Mouse (Mus musculus): ENCODE results near the gene Chd9.

The Chd9 gene

GRCm38 (mm10) chr8:90982087-90982486 is 153.9 kb downstream of the Chd9 start:
- no peak for DNase-seq

DNA sequence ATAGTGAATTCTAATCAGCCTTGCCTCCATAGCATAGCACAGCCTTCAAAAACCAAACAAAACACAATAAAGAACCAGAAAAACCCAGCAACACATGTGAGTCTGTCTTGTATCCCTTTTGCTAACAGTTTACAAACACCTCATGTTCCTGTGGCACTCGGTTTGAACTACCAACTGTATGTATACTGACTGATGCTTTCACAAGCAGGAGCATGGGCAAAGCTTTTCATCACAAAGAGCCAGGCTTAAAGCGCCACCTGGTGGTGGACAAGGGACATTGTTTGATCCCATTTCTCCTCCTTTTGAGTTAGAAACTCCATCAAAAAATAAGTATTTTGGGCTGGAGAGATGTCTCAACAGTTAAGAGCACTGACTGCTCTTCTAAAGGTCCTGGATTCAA is 191.6 kb downstream of the Chd9 start:
- DNase-seq = peak; percentile 66

DNA sequence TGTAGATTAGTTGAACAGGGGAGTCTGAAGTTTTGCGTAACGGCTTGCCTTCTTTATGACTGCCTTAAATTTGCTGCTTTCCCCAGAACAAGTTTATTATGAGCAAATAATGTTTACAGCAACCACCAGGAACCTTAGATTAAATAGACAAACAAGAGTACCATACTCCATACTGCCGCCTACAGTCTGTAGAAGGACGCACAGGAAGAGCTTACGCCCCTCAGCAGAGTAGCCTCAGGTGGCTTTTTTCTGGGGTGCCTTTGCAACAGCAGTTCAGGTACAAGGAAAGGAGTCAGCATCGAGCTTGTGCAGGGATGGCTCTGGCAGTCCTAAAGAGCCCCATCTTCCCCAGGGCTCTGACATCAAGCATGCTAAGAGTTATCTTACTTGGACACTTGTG is 206.3 kb downstream of the Chd9 start:
- no peak for DNase-seq

DNA sequence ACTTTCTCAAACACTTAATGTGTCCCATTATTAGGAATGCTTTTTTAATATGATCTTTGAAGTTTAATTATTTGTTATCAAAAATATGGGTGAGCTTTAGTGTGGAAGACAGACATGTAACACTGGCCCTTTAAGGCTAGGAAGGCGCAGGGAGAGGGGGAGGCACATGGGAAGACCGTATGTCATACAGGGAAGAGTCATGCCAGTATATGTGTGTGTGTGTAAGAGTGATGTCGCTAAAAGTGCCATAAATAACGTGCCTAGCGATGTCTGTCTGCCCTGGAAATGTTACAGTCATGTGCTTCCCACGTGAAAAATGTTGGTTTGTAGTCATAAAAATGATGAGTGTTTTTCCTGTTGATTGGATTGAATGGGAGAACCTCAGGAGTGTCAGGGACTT is 208.8 kb downstream of the Chd9 start:
- no peak for DNase-seq

GRCm38 (mm10) chr8:91038637-91039036 is 210.5 kb downstream of the Chd9 start:
- no peak for DNase-seq

GRCm38 (mm10) chr8:91046370-91046769 is 218.2 kb downstream of the Chd9 start:
- DNase-seq = no peak

GRCm38 (mm10) chr8:91051037-91051436 is 222.9 kb downstream of the Chd9 start:
- DNase-seq = peak; percentile 87

DNA sequence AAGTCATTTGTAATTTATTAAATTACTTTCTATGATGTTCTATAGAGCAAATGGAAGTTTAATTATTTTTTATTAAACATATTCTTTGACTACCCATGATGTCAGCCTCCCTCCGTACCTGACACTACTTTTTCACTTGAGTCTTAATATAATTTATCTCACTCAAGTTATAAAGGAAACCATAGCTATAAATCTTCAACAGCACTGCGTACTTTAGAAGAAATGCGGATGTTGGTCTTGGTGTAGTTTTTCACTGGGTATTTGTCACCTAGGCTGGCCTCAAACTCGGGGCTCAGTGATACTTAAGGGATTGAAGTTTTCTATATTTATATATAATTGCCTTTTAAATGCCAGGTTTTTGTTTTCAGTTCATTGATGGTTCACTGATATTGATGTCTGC is 226.3 kb downstream of the Chd9 start:
- DNase-seq = no peak

GRCm38 (mm10) chr8:91056848-91057247 is 228.7 kb downstream of the Chd9 start:
- no peak for DNase-seq

DNA sequence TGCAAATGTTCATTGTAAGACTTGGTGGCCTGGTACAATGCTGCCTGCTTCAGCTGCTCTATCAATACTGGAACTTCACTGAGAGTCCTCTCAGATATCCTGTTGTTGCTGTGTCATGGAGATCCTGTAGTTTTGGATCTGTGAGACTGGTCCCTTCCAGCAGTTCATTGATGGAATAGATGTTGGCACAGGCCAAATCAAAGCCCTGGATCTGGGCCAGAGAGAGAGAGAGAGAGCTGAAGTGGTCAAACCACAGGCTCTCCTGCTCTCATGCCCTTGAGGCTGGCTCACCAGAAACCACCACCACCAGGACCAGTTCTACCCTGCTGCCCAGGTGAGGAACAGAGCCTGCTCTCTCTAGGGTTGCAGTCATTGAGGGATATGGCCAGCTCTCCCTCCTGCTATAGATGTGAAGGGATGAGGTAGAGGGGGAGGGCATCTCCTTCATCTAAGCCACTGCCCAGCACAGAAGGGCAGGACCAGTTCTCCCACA is 231.0 kb downstream of the Chd9 start:
- no peak for DNase-seq

DNA sequence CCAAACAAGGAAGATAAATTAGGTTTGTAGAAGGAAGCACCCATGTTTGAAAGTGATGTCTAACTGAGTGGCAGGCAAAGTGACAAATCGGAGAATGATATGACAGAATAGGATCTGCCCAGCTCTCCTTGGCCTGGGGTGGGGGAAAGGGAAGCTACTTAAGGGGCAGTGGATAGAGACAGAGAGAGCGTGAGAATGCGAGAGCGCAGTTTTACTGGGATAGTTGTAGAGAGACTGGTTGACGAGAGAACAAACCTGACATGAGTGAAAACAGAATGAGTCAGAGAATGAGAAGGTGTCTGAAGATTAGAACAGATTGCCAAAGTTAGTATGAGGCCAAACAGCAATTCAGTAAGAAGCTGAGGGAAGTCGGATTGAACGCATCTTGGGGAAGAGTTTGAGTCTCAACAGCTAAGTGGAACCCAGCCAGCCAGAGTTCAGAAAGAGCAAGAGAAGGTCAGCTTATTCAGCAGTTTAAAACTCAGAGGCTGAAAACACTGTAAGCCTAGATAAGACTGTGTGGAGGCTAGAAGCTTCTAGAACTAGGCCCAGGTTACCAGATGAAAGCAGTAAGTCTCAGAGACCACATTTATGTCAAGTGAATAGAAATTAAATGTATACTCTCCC is 231.8 kb downstream of the Chd9 start:
- DNase-seq = no peak

- no peak for DNase-seq
Observed at GRCm38 (mm10) chr8:91060555-91061471, 232.7 kb downstream of the Chd9 start.

GRCm38 (mm10) chr8:91065179-91065578 is 237.0 kb downstream of the Chd9 start:
- no peak for DNase-seq

DNA sequence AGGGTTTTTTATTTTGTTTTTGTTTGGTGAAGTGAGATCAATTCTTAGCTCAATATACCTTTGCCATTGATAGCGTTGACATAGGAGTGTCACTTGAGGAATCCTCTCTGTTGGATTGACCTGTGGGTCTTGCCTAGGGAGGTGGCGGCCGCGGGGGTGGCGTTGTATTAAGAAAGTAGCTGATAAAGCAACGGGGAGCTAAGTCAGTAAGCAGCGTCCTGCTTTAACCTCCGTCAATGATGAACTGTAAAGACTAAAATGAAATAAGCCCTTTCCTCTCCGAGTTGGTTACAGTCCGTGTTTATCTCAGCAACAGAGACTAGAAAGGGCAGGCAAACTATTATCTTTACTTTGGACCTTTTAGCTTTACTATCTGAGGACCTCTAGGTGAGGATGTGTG is 241.3 kb downstream of the Chd9 start:
- no peak for DNase-seq

DNA sequence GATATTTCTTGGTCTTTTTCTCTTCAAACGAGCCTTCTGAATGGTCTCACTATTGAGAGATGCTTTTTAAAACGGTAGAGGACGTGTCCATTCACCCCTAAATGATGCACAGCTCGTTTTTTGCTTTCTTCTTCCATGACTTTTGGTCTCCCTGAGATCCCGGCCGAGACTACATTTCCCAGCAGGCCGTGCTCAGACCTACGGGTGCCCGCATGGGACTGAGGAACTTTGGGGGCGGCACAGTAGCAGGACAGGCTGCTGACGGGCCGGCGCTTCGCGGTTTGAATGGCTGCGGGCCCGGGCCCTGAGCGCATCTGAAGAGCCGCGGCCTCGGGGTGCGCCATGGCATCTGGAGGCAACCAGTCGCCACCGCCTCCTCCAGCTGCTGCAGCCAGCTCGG is 241.7 kb downstream of the Chd9 start, which contains the start of gene Rbl2:
Rbl2 (plus strand) TSS at position 224 of the 400 bp plus-strand sequence.
- peak; percentile 92 for DNase-seq

- DNase-seq = peak; percentile 46
Observed at GRCm38 (mm10) chr8:91070275-91070859, 242.2 kb downstream of the Chd9 start.

GRCm38 (mm10) chr8:91077077-91077867 is 249.1 kb downstream of the Chd9 start:
- no peak for DNase-seq

DNA sequence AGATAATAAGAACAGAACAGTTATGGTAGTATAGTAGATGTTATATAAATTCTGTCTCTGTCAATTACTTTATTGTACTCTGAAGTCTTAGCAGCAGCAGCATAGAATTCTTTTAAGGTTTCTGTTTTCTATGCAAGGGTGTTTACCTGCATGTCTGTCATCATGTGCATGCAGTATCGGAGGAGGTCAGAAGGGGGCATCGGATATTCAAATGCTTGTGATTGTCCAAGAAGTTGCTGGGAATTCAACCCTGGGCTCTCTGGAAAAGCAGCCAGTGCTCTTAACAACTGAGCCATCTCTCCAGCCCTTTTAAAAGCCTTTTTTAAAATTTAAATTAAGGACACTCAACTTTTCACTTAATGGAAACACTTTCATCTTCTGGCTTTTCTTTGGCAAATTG is 251.5 kb downstream of the Chd9 start:
- DNase-seq = no peak

GRCm38 (mm10) chr8:91081911-91082310 is 253.8 kb downstream of the Chd9 start:
- no peak for DNase-seq

GRCm38 (mm10) chr8:91082428-91082827 is 254.3 kb downstream of the Chd9 start:
- DNase-seq = no peak

DNA sequence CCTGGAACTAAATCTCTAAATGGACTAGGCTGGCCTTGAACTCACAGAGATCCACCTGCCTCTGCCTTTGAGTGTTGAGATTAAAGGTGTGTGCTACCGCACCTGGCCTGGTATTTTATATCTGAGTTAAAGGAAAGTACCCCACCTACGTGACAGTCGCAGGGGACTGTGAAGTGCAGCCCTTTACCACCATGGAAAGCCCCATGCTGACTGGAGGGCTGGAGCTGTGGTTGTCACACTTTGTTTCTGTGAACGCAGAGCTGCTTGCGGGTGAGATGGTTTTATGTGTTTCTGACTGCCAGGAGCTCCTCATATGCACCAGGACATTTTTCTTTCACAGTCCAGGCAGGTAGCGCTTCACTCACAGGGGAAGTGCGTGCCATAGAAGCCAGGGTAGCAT is 260.3 kb downstream of the Chd9 start:
- DNase-seq = no peak

- DNase-seq = no peak
Observed at GRCm38 (mm10) chr8:91089601-91090000, 261.4 kb downstream of the Chd9 start.

DNA sequence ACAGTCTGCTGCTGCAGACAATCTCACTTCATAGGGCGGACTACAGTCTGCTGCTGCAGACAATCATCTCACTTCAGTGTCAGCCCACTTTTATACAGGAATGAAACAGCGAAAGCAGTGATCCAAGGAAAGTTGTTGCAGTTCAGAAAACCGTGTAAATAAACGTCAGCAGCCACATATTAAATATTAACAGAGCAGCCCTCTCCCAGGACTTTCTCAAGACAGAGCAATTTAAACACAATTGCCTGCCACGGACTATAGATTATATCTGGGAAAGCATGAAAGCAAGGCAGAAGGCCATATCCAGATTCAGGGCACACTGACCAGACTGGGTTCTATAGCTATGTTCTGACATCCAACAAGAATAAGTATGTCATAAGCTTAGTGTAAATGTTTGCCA is 266.0 kb downstream of the Chd9 start:
- no peak for DNase-seq

Measured in right cerebral cortex, postnatal 14 days (tissue).